Mouse (Mus musculus) CH12.LX (cell line): ENCODE measurements around the gene Sctr.

Source experiments
- BHLHE40 ChIP-seq: IDR thresholded peaks from 2 replicates; pipeline ENCODE4 v1.6.1; 2011; ENCODE audit warnings: mild to moderate bottlenecking, low read depth, low read length, improper control_type of control experiment
- CHD1 ChIP-seq: IDR thresholded peaks from 2 replicates; pipeline ENCODE4 v1.6.1; 2012; ENCODE audit warnings: low read depth, low read length, improper control_type of control experiment, inconsistent platforms
- CTCF ChIP-seq, 2 experiments: IDR thresholded peaks in 1 of 2; conservative IDR thresholded peaks in 1 of 2; 2 replicates each; pipeline ENCODE4 v1.5.1; 2011 to 2012; ENCODE audit warnings: low read depth in 2 of 2, low read length in 2 of 2, improper control_type of control experiment in 1 of 2, inconsistent platforms in 1 of 2, mild to moderate bottlenecking in 1 of 2, moderate library complexity in 1 of 2
- EP300 ChIP-seq: IDR thresholded peaks from 2 replicates; pipeline ENCODE4 v1.6.1; 2011; ENCODE audit warnings: low read length, improper control_type of control experiment
- MXI1 ChIP-seq: IDR thresholded peaks from 2 replicates; pipeline ENCODE4 v1.6.1; 2011; ENCODE audit warnings: mild to moderate bottlenecking, low read depth, low read length, improper control_type of control experiment
- NELFE ChIP-seq: IDR thresholded peaks from 2 replicates; pipeline ENCODE4 v1.6.1; 2011; ENCODE audit warnings: low read depth, low read length, improper control_type of control experiment
- POLR2A ChIP-seq: IDR thresholded peaks from 2 replicates; pipeline ENCODE4 v1.6.1; 2011; ENCODE audit warnings: low read depth, mild to moderate bottlenecking, improper control_type of control experiment, low read length
- POLR2AphosphoS2 ChIP-seq: IDR thresholded peaks from 2 replicates; pipeline ENCODE4 v1.6.1; 2011; ENCODE audit warnings: low read depth, low read length, improper control_type of control experiment

DNA sequence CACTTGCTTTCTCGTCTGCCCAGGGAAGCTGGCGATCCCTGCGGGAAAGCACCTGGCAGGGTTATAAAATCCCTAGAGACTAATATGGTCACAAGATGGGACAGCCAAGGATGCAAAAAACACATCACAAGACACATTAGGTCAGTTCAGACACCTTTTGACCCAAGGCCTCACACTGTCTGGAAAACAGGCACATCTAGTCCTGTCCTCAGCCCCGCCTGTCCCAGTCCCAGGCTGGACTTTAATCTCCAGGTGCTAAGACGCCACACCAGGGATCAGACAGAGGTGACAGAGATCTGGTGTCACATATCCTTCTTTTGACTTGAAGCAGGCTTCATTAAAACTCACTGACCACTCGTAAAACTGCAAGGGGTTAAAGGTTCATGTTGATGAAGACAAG is 63.5 kb downstream of the Sctr start:
- no peak for TF ChIP-seq BHLHE40
- no peak for TF ChIP-seq CTCF (conservative IDR thresholded peaks at IDR 0.05 in 1 of 2, IDR thresholded peaks at IDR 0.05 in 1 of 2; ENCODE audit: low read depth in 2 of 2, low read length in 2 of 2)
- TF ChIP-seq EP300: no peak
- no peak for TF ChIP-seq MXI1
- TF ChIP-seq POLR2A: no peak
- TF ChIP-seq NELFE: no peak
- no peak for TF ChIP-seq POLR2AphosphoS2
- TF ChIP-seq CHD1: no peak
